Mouse (Mus musculus) ES-Bruce4 (cell line): ENCODE results near the gene E2f8. TPM values are rescaled to one million over a fixed set of nuclear protein-coding genes. Genes with fewer than 3 reads are reported as not detected.

Experiments used
- H3K27ac ChIP-seq: 2 replicates; pipeline ENCODE4 v1.5.1; 2012; ENCODE audit warnings: low read length, inconsistent platforms; ENCODE audit not compliant: insufficient read depth
- H3K27me3 ChIP-seq: 2 replicates; pipeline ENCODE4 v1.6.1; 2012; ENCODE audit warnings: mild to moderate bottlenecking, low read length, inconsistent platforms; ENCODE audit not compliant: control insufficient read depth, poor library complexity, insufficient read depth, severe bottlenecking
- H3K36me3 ChIP-seq: 2 replicates; pipeline ENCODE4 v1.6.1; 2012; ENCODE audit warnings: inconsistent platforms, mild to moderate bottlenecking, low read length, moderate library complexity; ENCODE audit not compliant: control insufficient read depth, poor library complexity, insufficient read depth, severe bottlenecking
- H3K4me1 ChIP-seq: one replicate; pipeline ENCODE4 v1.8.1; 2011; ENCODE audit warnings: low read length; ENCODE audit not compliant: control insufficient read depth, insufficient read depth
- H3K4me3 ChIP-seq: 2 replicates; pipeline ENCODE4 v1.5.1; 2011; ENCODE audit warnings: low read depth, mild to moderate bottlenecking, low read length
- H3K9ac ChIP-seq: 2 replicates; pipeline ENCODE4 v1.6.1; 2012; ENCODE audit warnings: low read depth, mild to moderate bottlenecking, inconsistent platforms; ENCODE audit not compliant: poor library complexity, severe bottlenecking
- H3K9me3 ChIP-seq: replicated peaks from 2 replicates; pipeline ENCODE4 v1.6.1; 2012; ENCODE audit warnings: mild to moderate bottlenecking, low read length, inconsistent platforms; ENCODE audit not compliant: control insufficient read depth, poor library complexity, insufficient read depth, severe bottlenecking
- CTCF ChIP-seq: IDR thresholded peaks from one replicate; pipeline ENCODE4 v1.8.1; 2011; ENCODE audit warnings: low read depth, low read length
- EP300 ChIP-seq: IDR thresholded peaks from 2 replicates; pipeline ENCODE4 v1.6.1; 2011; ENCODE audit warnings: low read depth, low read length; ENCODE audit not compliant: insufficient read depth
- POLR2A ChIP-seq: IDR thresholded peaks from one replicate; pipeline ENCODE4 v1.8.1; 2011; ENCODE audit warnings: low read length; ENCODE audit not compliant: insufficient read depth
- polyA plus RNA-seq: library from polyadenylated mRNA; stranded (reverse); fragments of >200 nt; gene quantifications from 2 replicates; pipeline ENCODE4 v1.2.4, GENCODE M21; 2011; ENCODE audit warnings: low read depth; ENCODE audit not compliant: missing spikeins, insufficient read depth, insufficient read length

The E2f8 gene
- polyA plus RNA-seq, 1 experiment: 24.9 TPM

- Histone ChIP-seq H3K4me1 (no peaks in the 10 kb centered on the region), H3K9me3 (no peaks in the 10 kb centered on the region), H3K36me3 (no peaks in the 10 kb centered on the region), H3K9ac (no peak overlapping the region), H3K27ac (no peak overlapping the region), H3K27me3 (no peaks in the 10 kb centered on the region), H3K4me3 (no peak overlapping the region)
- no peak for TF ChIP-seq CTCF
- TF ChIP-seq EP300: no peak
- TF ChIP-seq POLR2A: no peak
Observed at GRCm38 (mm10) chr7:48840545-48840944, 40.9 kb downstream of the E2f8 start.

GRCm38 (mm10) chr7:48838434-48838833 lies 43.0 kb downstream of the E2f8 start:
- Histone ChIP-seq H3K4me1 (peaks cover 4% of the 10 kb centered on the region), H3K9me3 (no peaks in the 10 kb centered on the region), H3K4me3 (no peak overlapping the region), H3K36me3 (no peaks in the 10 kb centered on the region), H3K9ac (no peak overlapping the region), H3K27ac (no peak overlapping the region), H3K27me3 (no peaks in the 10 kb centered on the region)
- TF ChIP-seq POLR2A (no peak), EP300 (no peak), CTCF (no peak)

GRCm38 (mm10) chr7:48836949-48837348 lies 44.4 kb downstream of the E2f8 start:
- no peak overlapping the region for H3K27ac ChIP-seq
- peaks cover 4% of the 10 kb centered on the region for H3K4me1 ChIP-seq
- H3K4me3 ChIP-seq: no peak overlapping the region
- no peaks in the 10 kb centered on the region for H3K27me3 ChIP-seq
- no peaks in the 10 kb centered on the region for H3K36me3 ChIP-seq
- no peak overlapping the region for H3K9ac ChIP-seq
- TF ChIP-seq EP300 (no peak), POLR2A (no peak), CTCF (no peak)
- no peaks in the 10 kb centered on the region for H3K9me3 ChIP-seq

- no peaks in the 10 kb centered on the region for H3K36me3 ChIP-seq
- no peaks in the 10 kb centered on the region for H3K9me3 ChIP-seq
- no peak overlapping the region for H3K9ac ChIP-seq
- no peaks in the 10 kb centered on the region for H3K27me3 ChIP-seq
- TF ChIP-seq EP300: no peak
- TF ChIP-seq POLR2A: no peak
- no peak for TF ChIP-seq CTCF
- H3K4me3 ChIP-seq: no peak overlapping the region
- peaks cover 4% of the 10 kb centered on the region for H3K4me1 ChIP-seq
- H3K27ac ChIP-seq: no peak overlapping the region
Observed at GRCm38 (mm10) chr7:48834989-48835626, 46.3 kb downstream of the E2f8 start.

GRCm38 (mm10) chr7:48834371-48834970 lies 46.9 kb downstream of the E2f8 start:
- H3K4me3 ChIP-seq: no peak overlapping the region
- H3K4me1 ChIP-seq: peaks cover 4% of the 10 kb centered on the region
- TF ChIP-seq EP300: no peak
- H3K9ac ChIP-seq: no peak overlapping the region
- no peak overlapping the region for H3K27ac ChIP-seq
- no peaks in the 10 kb centered on the region for H3K9me3 ChIP-seq
- no peaks in the 10 kb centered on the region for H3K27me3 ChIP-seq
- H3K36me3 ChIP-seq: no peaks in the 10 kb centered on the region

GRCm38 (mm10) chr7:48832735-48833134 lies 48.7 kb downstream of the E2f8 start:
- H3K27ac ChIP-seq: no peak overlapping the region
- no peak for TF ChIP-seq CTCF
- no peak for TF ChIP-seq POLR2A
- TF ChIP-seq EP300: no peak
- H3K4me1 ChIP-seq: peaks cover 4% of the 10 kb centered on the region
- H3K27me3 ChIP-seq: no peaks in the 10 kb centered on the region
- no peak overlapping the region for H3K9ac ChIP-seq
- H3K36me3 ChIP-seq: no peaks in the 10 kb centered on the region
- H3K9me3 ChIP-seq: no peaks in the 10 kb centered on the region
- no peak overlapping the region for H3K4me3 ChIP-seq
